Mouse (Mus musculus) myocyte (in vitro differentiated cells): ENCODE measurements around the gene Fkbp9. TPM values are rescaled to one million over a fixed set of nuclear protein-coding genes. Genes with fewer than 3 reads are reported as not detected.

Experiments
- H3K27me3 ChIP-seq: one replicate; pipeline ENCODE4 v1.6.1; 2011; ENCODE audit not compliant: control insufficient read depth, insufficient read depth, insufficient read length
- H3K36me3 ChIP-seq: one replicate; pipeline ENCODE4 v1.6.1; 2011; ENCODE audit not compliant: control insufficient read depth, insufficient read depth
- H3K4me2 ChIP-seq: one replicate; pipeline ENCODE4 v1.6.1; 2011; ENCODE audit warnings: low read depth, control low read depth
- H3K4me3 ChIP-seq: one replicate; pipeline ENCODE4 v1.5.1; 2011; ENCODE audit warnings: mild to moderate bottlenecking, control low read depth, moderate library complexity
- H3K79me2 ChIP-seq: one replicate; pipeline ENCODE4 v1.6.1; 2011; ENCODE audit not compliant: control insufficient read depth, insufficient read depth
- H3ac ChIP-seq: one replicate; pipeline ENCODE4 v1.6.1; 2011; ENCODE audit not compliant: control insufficient read depth, insufficient read length
- CEBPB ChIP-seq: IDR thresholded peaks from 2 replicates; pipeline ENCODE4 v1.6.1; 2011; ENCODE audit warnings: mild to moderate bottlenecking, moderate library complexity; ENCODE audit not compliant: poor library complexity, insufficient read depth, severe bottlenecking
- E2F4 ChIP-seq: IDR thresholded peaks from one replicate; pipeline ENCODE4 v1.6.1; 2011; ENCODE audit warnings: mild to moderate bottlenecking, control low read depth, moderate library complexity; ENCODE audit not compliant: insufficient read depth
- MAX ChIP-seq: IDR thresholded peaks from one replicate; pipeline ENCODE4 v1.6.1; 2011; ENCODE audit warnings: low read depth, mild to moderate bottlenecking, control low read depth
- MYOD1 ChIP-seq, 3 experiments: IDR thresholded peaks; one replicate each; pipeline ENCODE4 v1.6.1; 2011; ENCODE audit warnings: control low read depth in 2 of 3, low read depth in 2 of 3, mild to moderate bottlenecking in 2 of 3, moderate library complexity in 1 of 3; ENCODE audit not compliant: insufficient read length in 2 of 3, control insufficient read depth in 1 of 3
- MYOG ChIP-seq, 3 experiments: IDR thresholded peaks; one replicate each; pipeline ENCODE4 v1.6.1; 2011; ENCODE audit warnings: control low read depth in 2 of 3, low read depth in 2 of 3, mild to moderate bottlenecking in 2 of 3; ENCODE audit not compliant: insufficient read length in 2 of 3, control insufficient read depth in 1 of 3, insufficient read depth in 1 of 3
- POLR2A ChIP-seq: IDR thresholded peaks from one replicate; pipeline ENCODE4 v1.6.1; 2011; ENCODE audit warnings: low read depth, mild to moderate bottlenecking, control low read depth, moderate library complexity; ENCODE audit not compliant: insufficient read length
- POLR2AphosphoS2 ChIP-seq: IDR thresholded peaks from one replicate; pipeline ENCODE4 v1.6.1; 2011; ENCODE audit warnings: low read depth, control low read depth; ENCODE audit not compliant: insufficient read length
- REST ChIP-seq: IDR thresholded peaks from one replicate; pipeline ENCODE4 v1.6.1; 2011; ENCODE audit warnings: mild to moderate bottlenecking, control low read depth, moderate library complexity; ENCODE audit not compliant: insufficient read depth, insufficient read length
- SRF ChIP-seq: IDR thresholded peaks from one replicate; pipeline ENCODE4 v1.6.1; 2011; ENCODE audit warnings: low read depth; ENCODE audit not compliant: control insufficient read depth, insufficient read length
- TCF12 ChIP-seq: IDR thresholded peaks from one replicate; pipeline ENCODE4 v1.6.1; 2011; ENCODE audit warnings: mild to moderate bottlenecking, control low read depth; ENCODE audit not compliant: poor library complexity, insufficient read depth, severe bottlenecking
- TCF3 ChIP-seq: IDR thresholded peaks from one replicate; pipeline ENCODE4 v1.6.1; 2011; ENCODE audit warnings: low read depth, control low read depth; ENCODE audit not compliant: insufficient read length
- USF1 ChIP-seq: IDR thresholded peaks from one replicate; pipeline ENCODE4 v1.6.1; 2011; ENCODE audit warnings: low read depth, mild to moderate bottlenecking, control low read depth, moderate library complexity
- polyA plus RNA-seq: library from polyadenylated mRNA; unstranded; fragments of >200 nt; fragmentation: generic; extraction: Trizol; gene quantifications from one replicate; pipeline ENCODE4 v1.2.1, GENCODE M21; 2012; ENCODE audit warnings: missing spikeins

The Fkbp9 gene
- polyA plus RNA-seq, 1 experiment: 91.6 TPM

DNA sequence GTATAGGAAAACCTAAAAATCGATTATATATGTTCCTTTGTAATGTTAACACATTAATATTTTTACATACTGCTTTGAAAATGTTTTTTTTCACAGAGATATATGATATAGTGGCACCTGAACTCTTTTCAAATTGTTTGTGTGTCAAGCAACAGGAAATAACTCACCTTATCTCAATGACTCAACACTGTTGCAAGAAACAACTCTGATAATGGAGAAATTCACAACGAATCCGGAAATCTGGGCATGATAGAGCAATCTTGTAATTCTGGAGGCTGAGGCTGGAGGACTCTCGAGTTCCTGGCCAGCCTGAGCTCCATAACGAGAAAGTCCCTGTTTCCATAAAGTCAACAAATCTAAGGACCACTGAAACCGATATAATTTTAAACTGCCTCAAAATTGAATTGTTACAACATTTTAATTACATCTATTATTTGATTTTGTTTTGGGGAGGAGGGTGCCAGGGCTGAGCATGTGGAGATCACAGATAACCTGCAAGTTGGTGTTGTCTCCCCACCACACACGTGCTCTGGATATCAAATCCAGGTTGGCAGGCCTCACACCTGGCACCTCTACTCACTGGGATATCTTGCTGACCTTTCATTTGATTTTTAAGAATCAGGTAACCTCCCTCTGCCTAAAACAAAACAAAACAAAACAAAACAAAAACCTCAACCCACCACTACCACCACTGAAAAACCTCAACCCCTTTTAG lies 87.6 kb downstream of the Fkbp9 start:
- Histone ChIP-seq H3K4me3 (no peak overlapping the region), H3ac (no peak overlapping the region), H3K27me3 (no peaks in the 10 kb centered on the region), H3K79me2 (peaks cover 25% of the 10 kb centered on the region), H3K36me3 (no peaks in the 10 kb centered on the region), H3K4me2 (no peak overlapping the region)
- no peak for TF ChIP-seq POLR2AphosphoS2
- TF ChIP-seq SRF: no peak
- no peak for TF ChIP-seq TCF12
- no peak for TF ChIP-seq MYOD1 (IDR thresholded peaks at IDR 0.05; ENCODE audit: control insufficient read depth in 1 of 3, insufficient read length in 2 of 3, low read depth in 2 of 3)
- no peak for TF ChIP-seq MAX
- TF ChIP-seq CEBPB: no peak
- no peak for TF ChIP-seq TCF3
- no peak for TF ChIP-seq USF1
- TF ChIP-seq MYOG (IDR thresholded peaks at IDR 0.05; ENCODE audit: control insufficient read depth in 1 of 3, insufficient read depth in 1 of 3, insufficient read length in 2 of 3, low read depth in 2 of 3): no peak
- no peak for TF ChIP-seq E2F4
- no peak for TF ChIP-seq REST
- no peak for TF ChIP-seq POLR2A

DNA sequence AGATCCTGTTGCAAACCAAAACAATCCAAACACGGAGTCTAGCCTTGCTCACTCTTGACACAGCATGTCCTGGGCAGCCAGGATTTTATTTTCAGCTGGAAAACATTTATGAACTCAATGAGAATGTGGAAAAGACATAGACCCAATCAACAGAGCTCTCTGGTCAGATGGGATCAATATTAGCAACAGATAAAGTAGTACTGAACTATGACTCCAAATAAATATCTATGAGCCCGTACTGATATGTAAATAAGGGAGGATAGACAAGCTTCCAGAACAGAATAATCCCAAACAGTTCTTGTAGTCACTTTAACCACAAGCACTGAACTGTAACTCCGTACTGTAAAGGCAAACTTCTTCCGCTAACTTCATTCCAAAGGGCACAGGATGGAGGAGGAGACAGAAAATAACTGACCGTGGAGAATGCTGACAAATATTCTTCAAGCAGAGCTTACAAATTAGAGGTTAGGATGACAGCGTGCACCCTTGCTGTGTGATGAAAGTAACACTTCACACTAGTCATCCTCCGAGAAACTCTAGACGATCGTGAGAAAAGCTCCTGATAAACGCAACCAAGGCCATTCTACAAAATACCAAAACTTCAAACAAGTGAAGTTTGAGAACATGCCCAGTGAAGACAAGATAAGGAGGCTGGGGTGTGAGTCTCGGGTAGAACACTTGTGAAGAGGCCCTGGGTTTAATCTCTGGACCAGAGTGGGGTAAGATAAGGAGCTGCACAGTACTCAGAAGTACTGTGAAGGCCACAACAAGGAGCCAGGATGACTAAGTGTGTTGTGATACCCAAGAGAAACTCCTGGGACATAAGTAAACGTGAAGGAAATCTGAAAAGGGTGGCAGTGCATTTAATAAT lies 88.6 kb downstream of the Fkbp9 start:
- H3K79me2 ChIP-seq: peaks cover 22% of the 10 kb centered on the region
- H3K36me3 ChIP-seq: no peaks in the 10 kb centered on the region
- TF ChIP-seq POLR2A (no peak), POLR2AphosphoS2 (no peak), USF1 (no peak), SRF (no peak), MYOG (IDR thresholded peaks at IDR 0.05; ENCODE audit: control insufficient read depth in 1 of 3, insufficient read depth in 1 of 3, insufficient read length in 2 of 3, low read depth in 2 of 3) (no peak), CEBPB (no peak), TCF12 (no peak), REST (no peak), TCF3 (no peak), E2F4 (no peak), MYOD1 (IDR thresholded peaks at IDR 0.05; ENCODE audit: control insufficient read depth in 1 of 3, insufficient read length in 2 of 3, low read depth in 2 of 3) (no peak), MAX (no peak)
- H3K4me2 ChIP-seq: no peak overlapping the region
- no peaks in the 10 kb centered on the region for H3K27me3 ChIP-seq
- no peak overlapping the region for H3K4me3 ChIP-seq
- no peak overlapping the region for H3ac ChIP-seq

DNA sequence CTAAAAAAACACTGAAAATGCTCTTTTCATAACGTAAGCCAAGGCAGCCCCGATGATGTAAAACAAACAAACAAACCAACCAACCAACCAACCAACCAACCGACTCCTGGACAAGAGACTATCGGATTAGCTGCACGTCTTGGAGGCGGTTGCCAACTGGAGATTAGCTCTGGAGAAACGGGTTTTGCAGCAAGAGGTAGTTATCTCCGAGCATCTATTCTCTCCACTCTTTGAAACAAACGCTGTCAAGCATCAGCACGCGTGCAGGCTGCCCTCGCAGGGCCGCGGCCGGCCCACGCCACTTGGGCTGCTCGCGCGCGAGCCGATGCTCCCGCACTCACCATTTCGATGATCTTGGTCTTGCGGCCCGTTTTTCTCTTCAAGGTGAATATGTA lies 91.5 kb downstream of the Fkbp9 start:
- peak overlapping the region; percentile 79 for H3ac ChIP-seq
- H3K36me3 ChIP-seq: no peaks in the 10 kb centered on the region
- H3K79me2 ChIP-seq: peaks cover 22% of the 10 kb centered on the region
- no peaks in the 10 kb centered on the region for H3K27me3 ChIP-seq
- TF ChIP-seq POLR2A: no peak
- TF ChIP-seq MYOD1 (IDR thresholded peaks at IDR 0.05; ENCODE audit: control insufficient read depth in 1 of 3, insufficient read length in 2 of 3, low read depth in 2 of 3): no peak
- TF ChIP-seq CEBPB: no peak
- TF ChIP-seq REST: no peak
- no peak for TF ChIP-seq MYOG (IDR thresholded peaks at IDR 0.05; ENCODE audit: control insufficient read depth in 1 of 3, insufficient read depth in 1 of 3, insufficient read length in 2 of 3, low read depth in 2 of 3)
- TF ChIP-seq USF1: no peak
- TF ChIP-seq SRF: no peak
- no peak for TF ChIP-seq POLR2AphosphoS2
- TF ChIP-seq MAX: no peak
- no peak for TF ChIP-seq TCF12
- no peak for TF ChIP-seq E2F4
- no peak for TF ChIP-seq TCF3
- peak overlapping the region; percentile 93 for H3K4me2 ChIP-seq
- peak overlapping the region; percentile 41 for H3K4me3 ChIP-seq

DNA sequence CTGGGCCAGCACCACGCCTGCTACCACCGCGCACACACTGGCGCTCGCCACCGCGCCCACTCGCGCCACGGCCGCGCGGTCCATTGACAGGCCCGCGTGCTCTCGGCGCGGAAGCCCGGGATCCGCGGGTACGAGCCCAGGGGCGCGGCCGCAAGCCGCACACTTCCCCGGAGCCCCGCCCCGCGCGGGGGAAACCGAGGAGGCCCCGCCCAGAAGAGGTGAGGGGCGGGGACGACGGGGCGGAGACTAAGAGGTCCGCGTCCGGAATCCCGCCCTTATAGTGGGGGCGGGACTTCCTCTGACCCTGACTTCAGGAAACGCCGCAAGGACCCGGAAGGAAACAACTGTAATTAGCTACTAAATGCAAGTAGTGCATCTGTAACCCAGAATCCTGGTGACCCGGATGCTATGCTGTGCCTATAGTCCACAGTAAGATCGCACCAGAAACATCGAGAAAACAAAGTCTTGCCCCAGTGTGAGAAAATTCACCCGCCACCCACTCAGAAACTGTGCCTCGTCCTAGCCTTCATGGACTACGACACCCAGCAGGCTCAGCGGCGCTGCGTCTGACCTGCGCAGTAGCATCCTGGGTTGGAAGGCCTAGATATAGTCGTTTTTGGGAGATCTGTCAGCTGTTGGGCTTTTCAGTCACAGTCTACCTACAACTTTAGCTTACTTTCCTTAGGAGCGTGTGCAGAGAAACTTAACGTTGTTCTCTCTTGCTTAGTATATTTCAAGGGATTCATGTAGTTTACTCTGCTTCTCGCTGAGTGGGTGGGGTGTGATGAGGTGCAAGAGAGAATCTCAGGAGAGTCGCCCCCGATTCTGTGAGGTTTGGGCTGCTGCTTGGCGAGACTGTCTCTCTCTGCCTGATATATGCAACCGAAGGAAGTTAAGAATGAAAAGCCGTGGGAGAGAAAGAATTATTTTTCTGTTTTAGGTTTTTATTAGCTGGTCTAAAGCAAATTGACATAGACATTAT lies 92.2 kb downstream of the Fkbp9 start, which contains the start of the genes Nt5c3 and Vmn1r4:
TSS of gene Nt5c3 (minus strand) at position 207 of the 982 bp plus-strand sequence.
TSS of gene Vmn1r4 (plus strand) at position 290 of the 982 bp plus-strand sequence.
- Histone ChIP-seq H3ac (peak within 1 kb of the TSS; percentile 79), H3K36me3 (no peaks in the 10 kb centered on the region), H3K4me2 (peak within 1 kb of the TSS; percentile 93), H3K4me3 (peak within 1 kb of the TSS; percentile 41), H3K79me2 (peaks cover 17% of the 10 kb centered on the region), H3K27me3 (no peaks in the 10 kb centered on the region)
- TF ChIP-seq SRF (no peak), MYOG (IDR thresholded peaks at IDR 0.05; ENCODE audit: control insufficient read depth in 1 of 3, insufficient read depth in 1 of 3, insufficient read length in 2 of 3, low read depth in 2 of 3) (peak in 1 of 3 experiments; percentile 3), POLR2AphosphoS2 (peak; percentile 62), POLR2A (peak; percentile 80), MAX (no peak), MYOD1 (IDR thresholded peaks at IDR 0.05; ENCODE audit: control insufficient read depth in 1 of 3, insufficient read length in 2 of 3, low read depth in 2 of 3) (peak in 1 of 3 experiments; percentile 32), TCF12 (no peak)

Other genes starting within 250 kb of the Fkbp9 start
- gene Lsm5, start 127.3 kb upstream of the Fkbp9 start, polyA plus RNA-seq: 38.8 TPM
- gene Avl9, start 117.2 kb upstream of the Fkbp9 start, polyA plus RNA-seq: 1.8 TPM
- 11.6 TPM for gene Kbtbd2, start 34.2 kb upstream of the Fkbp9 start, polyA plus RNA-seq
- gene Nt5c3, start 91.9 kb downstream of the Fkbp9 start, polyA plus RNA-seq: 9.9 TPM
- 0.02 TPM for gene Vmn1r4, start 92.0 kb downstream of the Fkbp9 start, polyA plus RNA-seq
- not detected for gene Vmn1r5, start 138.2 kb downstream of the Fkbp9 start, polyA plus RNA-seq
- not detected for gene Vmn1r6, start 165.2 kb downstream of the Fkbp9 start, polyA plus RNA-seq
- not detected for gene Vmn1r7, start 193.3 kb downstream of the Fkbp9 start, polyA plus RNA-seq
- not detected for gene Vmn1r8, start 200.2 kb downstream of the Fkbp9 start, polyA plus RNA-seq
- not detected for gene Vmn1r9, start 234.7 kb downstream of the Fkbp9 start, polyA plus RNA-seq